19 mouse cellular contexts compared by ENCODE assay signal in the genomic region with DNA sequence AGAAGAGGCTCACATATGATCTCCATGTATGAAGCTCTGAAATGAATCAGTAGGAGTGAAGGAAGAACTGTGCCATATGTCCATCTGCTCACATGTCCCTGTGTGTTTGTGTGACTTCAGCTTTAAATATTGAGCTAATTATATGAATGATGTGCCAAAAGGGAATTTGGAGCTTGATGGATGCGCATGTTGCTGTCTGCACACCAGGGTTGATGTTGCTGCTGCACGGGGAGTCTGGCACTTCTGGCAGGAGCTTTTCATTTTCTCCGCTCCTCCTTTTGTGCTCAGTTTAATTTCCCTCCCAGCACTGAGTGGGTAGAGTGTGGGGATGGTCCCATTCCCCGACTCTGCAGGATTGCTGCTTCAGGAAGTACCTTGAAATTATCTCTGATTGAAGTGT.
DNase-seq lines count a peak whose midpoint lies in the region; ATAC-seq and TF ChIP-seq lines count a peak whose summit lies in the region.
"Had no signal": no experiment of that assay in that cellular context is flagged by ENCODE, and none has a peak within 500 bp of the region (broad histone marks: within the 10 kb centered on the region; RNA-seq: fewer than 3 reads in every experiment).

No protein-coding gene starts in this region.

- no peak overlapping the region for H3K4me2 ChIP-seq in hindbrain, embryonic 12.5 days (replicated peaks)
- H3K4me2 ChIP-seq in hindbrain, embryonic 11.5 days (replicated peaks; ENCODE audit: low read depth, low read length) = no peak overlapping the region
- no peak overlapping the region for H3K4me2 ChIP-seq in midbrain, embryonic 14.5 days (ENCODE audit: low read length)
- H3K4me2 ChIP-seq: heart, embryonic 11.5 days; liver, embryonic 11.5 days had no signal

- H3K27ac ChIP-seq in hindbrain, embryonic 10.5 days = peak overlapping the region; percentile 62; the same call in 1 of the 2 replicates
- no peak overlapping the region for H3K27ac ChIP-seq in hindbrain, embryonic 12.5 days
- H3K27ac ChIP-seq in hindbrain, embryonic 11.5 days (ENCODE audit: low read depth, low read length) = no peak overlapping the region
- no peak overlapping the region for H3K27ac ChIP-seq in midbrain, embryonic 14.5 days (replicated peaks; ENCODE audit: low read depth, low read length)
- H3K27ac ChIP-seq in gastrocnemius, adult 2 months = no peak overlapping the region
- H3K27ac ChIP-seq: left cerebral cortex, adult 2 months had no signal

- no peak for ATAC-seq in hindbrain, embryonic 12.5 days (ENCODE audit: low FRiP score)
- ATAC-seq in hindbrain, embryonic 11.5 days (ENCODE audit: low FRiP score) = peak; percentile 35; the same call in 1 of the 2 replicates
- ATAC-seq in midbrain, embryonic 14.5 days (ENCODE audit: low FRiP score, low TSS enrichment) = 0 out of 2 replicates have a peak, but pooled peaks have one; percentile 31

- intact Hi-C loops in gastrocnemius, adult 2 months (cut with DNase I) = no loop called here

- no peak for DNase-seq in hindbrain, embryonic 10.5 days (ENCODE audit: low spot score)
- DNase-seq in brain, embryonic 14.5 days (ENCODE audit: low read depth) = peak; percentile 67
- no peak for DNase-seq in hindbrain, embryonic 11.5 days (ENCODE audit: low spot score)
- no peak for DNase-seq in midbrain, embryonic 14.5 days
- no peak for DNase-seq in gastrocnemius, adult 2 months
- no peak for DNase-seq in adrenal gland, adult 18-20 months (ENCODE audit: low spot score in 2 of 2)
- DNase-seq: adrenal gland, adult 2 months; cerebellum, adult 9-11 months; embryo, embryonic 11 days; heart, postnatal 10 days; kidney, adult 2 months; kidney, postnatal 14 days; lung, adult 2 months; thymus, postnatal 14 days had no signal

- peaks cover 15% of the 10 kb centered on the region for H3K4me1 ChIP-seq in hindbrain, embryonic 10.5 days (replicated peaks)
- H3K4me1 ChIP-seq in hindbrain, embryonic 12.5 days = peaks cover 6% of the 10 kb centered on the region
- H3K4me1 ChIP-seq in hindbrain, embryonic 11.5 days (replicated peaks; ENCODE audit: control insufficient read depth, insufficient read depth, low read length) = no peaks in the 10 kb centered on the region
- H3K4me1 ChIP-seq in midbrain, embryonic 14.5 days (ENCODE audit: control insufficient read depth, insufficient read depth, low read length) = no peaks in the 10 kb centered on the region
- H3K4me1 ChIP-seq: megakaryocyte, embryonic 14.5 days had no signal

- H3K36me3 ChIP-seq in hindbrain, embryonic 10.5 days = no peaks in the 10 kb centered on the region
- no peaks in the 10 kb centered on the region for H3K36me3 ChIP-seq in hindbrain, embryonic 12.5 days
- H3K36me3 ChIP-seq in hindbrain, embryonic 11.5 days (ENCODE audit: control insufficient read depth, insufficient read depth, low read length) = no peaks in the 10 kb centered on the region
- no peaks in the 10 kb centered on the region for H3K36me3 ChIP-seq in midbrain, embryonic 14.5 days (ENCODE audit: control insufficient read depth, insufficient read depth, low read length)

- H3K27me3 ChIP-seq in hindbrain, embryonic 10.5 days (ENCODE audit: insufficient read depth, poor library complexity, severe bottlenecking) = no peaks in the 10 kb centered on the region
- no peaks in the 10 kb centered on the region for H3K27me3 ChIP-seq in hindbrain, embryonic 12.5 days
- H3K27me3 ChIP-seq in hindbrain, embryonic 11.5 days (ENCODE audit: control insufficient read depth, insufficient read depth, low read length) = no peaks in the 10 kb centered on the region
- no peaks in the 10 kb centered on the region for H3K27me3 ChIP-seq in midbrain, embryonic 14.5 days (ENCODE audit: control insufficient read depth, insufficient read depth, low read length)
- H3K27me3 ChIP-seq: megakaryocyte, embryonic 14.5 days had no signal

- TF ChIP-seq POLR2A in brain, embryonic 14.5 days (IDR thresholded peaks at IDR 0.05; ENCODE audit: borderline replicate concordance, extremely low read depth, insufficient read depth, insufficient read length, poor library complexity, severe bottlenecking) = no peak

- no peak overlapping the region for H3K4me3 ChIP-seq in hindbrain, embryonic 10.5 days
- no peak overlapping the region for H3K4me3 ChIP-seq in hindbrain, embryonic 12.5 days
- no peak overlapping the region for H3K4me3 ChIP-seq in hindbrain, embryonic 11.5 days (ENCODE audit: low read depth, low read length)
- no peak overlapping the region for H3K4me3 ChIP-seq in midbrain, embryonic 14.5 days (replicated peaks; ENCODE audit: low read depth, low read length)
- H3K4me3 ChIP-seq in gastrocnemius, adult 2 months = no peak overlapping the region
- H3K4me3 ChIP-seq: left cerebral cortex, adult 2 months; megakaryocyte, embryonic 14.5 days had no signal

- no peak for TF ChIP-seq CTCF in brain, embryonic 14.5 days (IDR thresholded peaks at IDR 0.05; ENCODE audit: borderline replicate concordance, extremely low read depth, insufficient read depth, insufficient read length)
- TF ChIP-seq CTCF in gastrocnemius, adult 2 months (IDR thresholded peaks at IDR 0.05) = no peak

- 51% methylated on average over 4 of the region's 4 CpGs for WGBS in hindbrain, embryonic 10.5 days
- 46% methylated on average over 4 of the region's 4 CpGs for WGBS in hindbrain, embryonic 12.5 days
- WGBS in hindbrain, embryonic 11.5 days = 55% methylated on average over 4 of the region's 4 CpGs
- WGBS in midbrain, embryonic 14.5 days = 23% methylated on average over 4 of the region's 4 CpGs

- H3K9me3 ChIP-seq in hindbrain, embryonic 10.5 days = no peaks in the 10 kb centered on the region
- no peaks in the 10 kb centered on the region for H3K9me3 ChIP-seq in hindbrain, embryonic 12.5 days (replicated peaks)
- H3K9me3 ChIP-seq in hindbrain, embryonic 11.5 days (ENCODE audit: control insufficient read depth, low read length) = no peaks in the 10 kb centered on the region
- H3K9me3 ChIP-seq in midbrain, embryonic 14.5 days (ENCODE audit: control insufficient read depth, low read length) = no peaks in the 10 kb centered on the region

- no peak overlapping the region for H3K9ac ChIP-seq in hindbrain, embryonic 12.5 days
- H3K9ac ChIP-seq in hindbrain, embryonic 11.5 days (ENCODE audit: low read depth, low read length) = no peak overlapping the region
- H3K9ac ChIP-seq in midbrain, embryonic 14.5 days (replicated peaks; ENCODE audit: low read length) = no peak overlapping the region
